Mouse (Mus musculus): ENCODE results near the gene Orm2. TPM values are rescaled to one million over a fixed set of nuclear protein-coding genes. Genes with fewer than 3 reads are reported as not detected.

The Orm2 gene
- polyA plus RNA-seq, 1 experiment, result not detected

GRCm38 (mm10) chr4:63374331-63374730 lies 12.1 kb downstream of the Orm2 start:
- H3K9me3 ChIP-seq, result no peaks in the 10 kb centered on the region
- H3K4me3 ChIP-seq (replicated peaks), result no peak overlapping the region
- peaks cover 79% of the 10 kb centered on the region for H3K36me3 ChIP-seq (replicated peaks; ENCODE audit: low read length)
- peaks cover 9% of the 10 kb centered on the region for H3K4me1 ChIP-seq
- TF ChIP-seq GATA1 (IDR thresholded peaks at IDR 0.05; ENCODE audit: borderline replicate concordance, low read length) (no peak), FLI1 (IDR thresholded peaks at IDR 0.05; ENCODE audit: low read length) (no peak)
- peaks cover 2% of the 10 kb centered on the region for H3K27me3 ChIP-seq (replicated peaks)

- peaks cover 80% of the 10 kb centered on the region for H3K36me3 ChIP-seq (replicated peaks; ENCODE audit: low read length)
- no peak for TF ChIP-seq GATA1 (IDR thresholded peaks at IDR 0.05; ENCODE audit: borderline replicate concordance, low read length)
- TF ChIP-seq FLI1 (IDR thresholded peaks at IDR 0.05; ENCODE audit: low read length), result no peak
- H3K4me1 ChIP-seq, result peaks cover 16% of the 10 kb centered on the region
- no peak overlapping the region for H3K4me3 ChIP-seq (replicated peaks)
- H3K9me3 ChIP-seq, result no peaks in the 10 kb centered on the region
- H3K27me3 ChIP-seq (replicated peaks), result peaks cover 2% of the 10 kb centered on the region
Measured at GRCm38 (mm10) chr4:63375367-63375766, 13.1 kb downstream of the Orm2 start.

- peaks cover 3% of the 10 kb centered on the region for H3K27me3 ChIP-seq (replicated peaks)
- H3K4me3 ChIP-seq (replicated peaks), result no peak overlapping the region
- peaks cover 19% of the 10 kb centered on the region for H3K4me1 ChIP-seq
- H3K36me3 ChIP-seq (replicated peaks; ENCODE audit: low read length), result peaks cover 90% of the 10 kb centered on the region
- H3K9me3 ChIP-seq, result no peaks in the 10 kb centered on the region
- TF ChIP-seq FLI1 (IDR thresholded peaks at IDR 0.05; ENCODE audit: low read length) (no peak), GATA1 (IDR thresholded peaks at IDR 0.05; ENCODE audit: borderline replicate concordance, low read length) (no peak)
Measured at GRCm38 (mm10) chr4:63377483-63377882, 15.2 kb downstream of the Orm2 start.

GRCm38 (mm10) chr4:63382676-63383369 lies 20.6 kb downstream of the Orm2 start:
- peaks cover 3% of the 10 kb centered on the region for H3K27me3 ChIP-seq (replicated peaks)
- peaks cover 68% of the 10 kb centered on the region for H3K36me3 ChIP-seq (replicated peaks; ENCODE audit: low read length)
- no peaks in the 10 kb centered on the region for H3K9me3 ChIP-seq
- H3K4me3 ChIP-seq (replicated peaks), result no peak overlapping the region
- peaks cover 49% of the 10 kb centered on the region for H3K4me1 ChIP-seq
- TF ChIP-seq FLI1 (IDR thresholded peaks at IDR 0.05; ENCODE audit: low read length) (no peak), GATA1 (IDR thresholded peaks at IDR 0.05; ENCODE audit: borderline replicate concordance, low read length) (no peak)

- peaks cover 65% of the 10 kb centered on the region for H3K36me3 ChIP-seq (replicated peaks; ENCODE audit: low read length)
- H3K9me3 ChIP-seq, result no peaks in the 10 kb centered on the region
- H3K27me3 ChIP-seq (replicated peaks), result peaks cover 3% of the 10 kb centered on the region
- H3K4me1 ChIP-seq, result peaks cover 50% of the 10 kb centered on the region
- no peak overlapping the region for H3K4me3 ChIP-seq (replicated peaks)
- TF ChIP-seq GATA1 (IDR thresholded peaks at IDR 0.05; ENCODE audit: borderline replicate concordance, low read length) (no peak), FLI1 (IDR thresholded peaks at IDR 0.05; ENCODE audit: low read length) (no peak)
Measured at GRCm38 (mm10) chr4:63383474-63383873, 21.2 kb downstream of the Orm2 start.

GRCm38 (mm10) chr4:63384262-63384661 lies 22.0 kb downstream of the Orm2 start:
- TF ChIP-seq FLI1 (IDR thresholded peaks at IDR 0.05; ENCODE audit: low read length) (no peak), GATA1 (IDR thresholded peaks at IDR 0.05; ENCODE audit: borderline replicate concordance, low read length) (no peak)
- H3K36me3 ChIP-seq (replicated peaks; ENCODE audit: low read length), result peaks cover 57% of the 10 kb centered on the region
- peaks cover 3% of the 10 kb centered on the region for H3K27me3 ChIP-seq (replicated peaks)
- no peak overlapping the region for H3K4me3 ChIP-seq (replicated peaks)
- no peaks in the 10 kb centered on the region for H3K9me3 ChIP-seq
- H3K4me1 ChIP-seq, result peaks cover 53% of the 10 kb centered on the region

- peaks cover 3% of the 10 kb centered on the region for H3K27me3 ChIP-seq (replicated peaks)
- no peaks in the 10 kb centered on the region for H3K9me3 ChIP-seq
- TF ChIP-seq FLI1 (IDR thresholded peaks at IDR 0.05; ENCODE audit: low read length), result no peak
- TF ChIP-seq GATA1 (IDR thresholded peaks at IDR 0.05; ENCODE audit: borderline replicate concordance, low read length), result no peak
- no peak overlapping the region for H3K4me3 ChIP-seq (replicated peaks)
- H3K4me1 ChIP-seq, result peaks cover 56% of the 10 kb centered on the region
- H3K36me3 ChIP-seq (replicated peaks; ENCODE audit: low read length), result peaks cover 49% of the 10 kb centered on the region
Measured at GRCm38 (mm10) chr4:63385253-63385652, 23.0 kb downstream of the Orm2 start.

GRCm38 (mm10) chr4:63385784-63386183 lies 23.5 kb downstream of the Orm2 start:
- peaks cover 44% of the 10 kb centered on the region for H3K36me3 ChIP-seq (replicated peaks; ENCODE audit: low read length)
- TF ChIP-seq GATA1 (IDR thresholded peaks at IDR 0.05; ENCODE audit: borderline replicate concordance, low read length), result no peak
- TF ChIP-seq FLI1 (IDR thresholded peaks at IDR 0.05; ENCODE audit: low read length), result no peak
- peaks cover 54% of the 10 kb centered on the region for H3K4me1 ChIP-seq
- no peak overlapping the region for H3K4me3 ChIP-seq (replicated peaks)
- H3K9me3 ChIP-seq, result no peaks in the 10 kb centered on the region
- no peaks in the 10 kb centered on the region for H3K27me3 ChIP-seq (replicated peaks)

GRCm38 (mm10) chr4:63388029-63388428 lies 25.8 kb downstream of the Orm2 start:
- Histone ChIP-seq H3K4me1 (peaks cover 55% of the 10 kb centered on the region), H3K27me3 (replicated peaks) (peaks cover 1% of the 10 kb centered on the region), H3K4me3 (replicated peaks) (no peak overlapping the region), H3K9me3 (no peaks in the 10 kb centered on the region), H3K36me3 (replicated peaks; ENCODE audit: low read length) (peaks cover 32% of the 10 kb centered on the region)
- TF ChIP-seq FLI1 (IDR thresholded peaks at IDR 0.05; ENCODE audit: low read length) (no peak), GATA1 (IDR thresholded peaks at IDR 0.05; ENCODE audit: borderline replicate concordance, low read length) (no peak)

GRCm38 (mm10) chr4:63389121-63389886 lies 27.1 kb downstream of the Orm2 start:
- Histone ChIP-seq H3K4me3 (replicated peaks) (peak overlapping the region; percentile 29), H3K4me1 (peaks cover 44% of the 10 kb centered on the region), H3K9me3 (no peaks in the 10 kb centered on the region), H3K36me3 (replicated peaks; ENCODE audit: low read length) (peaks cover 30% of the 10 kb centered on the region), H3K27me3 (replicated peaks) (peaks cover 3% of the 10 kb centered on the region)
- TF ChIP-seq FLI1 (IDR thresholded peaks at IDR 0.05; ENCODE audit: low read length) (no peak), GATA1 (IDR thresholded peaks at IDR 0.05; ENCODE audit: borderline replicate concordance, low read length) (no peak)

Data from megakaryocyte, embryonic 14.5 days (primary cell).